Mouse (Mus musculus) hindbrain, embryonic 14.5 days (tissue): ENCODE measurements around the gene Nmral1. TPM values are rescaled to one million over a fixed set of nuclear protein-coding genes. Genes with fewer than 3 reads are reported as not detected.
A peak's percentile ranks its signal among the peaks of the same experiment; 100 is the strongest.
"Not testable (repeated sequence)": the region's sequence is repeated elsewhere in the genome, so short reads cannot be mapped to it uniquely, and the experiment has no call there.

Source experiments
- ATAC-seq: fragments of 200-750 bp; cut with Nextera tagmentation; 2 replicates; pipeline ENCODE4 v1.8.0; 2017; ENCODE audit warnings: moderate number of reproducible peaks, mild to moderate bottlenecking, moderate TSS enrichment, moderate library complexity; ENCODE audit not compliant: low FRiP score
- DNase-seq: peaks from one replicate; pipeline ENCODE4 v3.0.0-alpha.2; 2015; ENCODE audit warnings: low spot score
- H3K27ac ChIP-seq: fragments of 300-500 bp; sonication (generic); 2 replicates; pipeline ENCODE4 v1.5.1; 2014; ENCODE audit warnings: mild to moderate bottlenecking, moderate library complexity
- H3K27me3 ChIP-seq: fragments of 300-500 bp; sonication (generic); 2 replicates; pipeline ENCODE4 v1.6.1; 2014; ENCODE audit warnings: mild to moderate bottlenecking, low read length, mixed read lengths; ENCODE audit not compliant: control insufficient read depth, insufficient read depth
- H3K36me3 ChIP-seq: fragments of 300-500 bp; sonication (generic); replicated peaks from 2 replicates; pipeline ENCODE4 v1.6.1; 2014; ENCODE audit not compliant: control insufficient read depth, insufficient read depth
- H3K4me1 ChIP-seq: fragments of 300-500 bp; sonication (generic); replicated peaks from 2 replicates; pipeline ENCODE4 v1.6.1; 2014; ENCODE audit warnings: antibody characterized with exemption, low read length, mixed read lengths; ENCODE audit not compliant: control insufficient read depth, insufficient read depth
- H3K4me2 ChIP-seq: fragments of 300-500 bp; sonication (generic); replicated peaks from 2 replicates; pipeline ENCODE4 v1.6.1; 2014; ENCODE audit warnings: mild to moderate bottlenecking, moderate library complexity
- H3K4me3 ChIP-seq: fragments of 300-500 bp; sonication (generic); replicated peaks from 2 replicates; pipeline ENCODE4 v1.5.1; 2014; ENCODE audit warnings: mild to moderate bottlenecking, low read length
- H3K9ac ChIP-seq: fragments of 300-500 bp; sonication (generic); 2 replicates; pipeline ENCODE4 v1.6.1; 2014
- H3K9me3 ChIP-seq: fragments of 300-500 bp; sonication (generic); 2 replicates; pipeline ENCODE4 v1.6.1; 2016; ENCODE audit warnings: low read length; ENCODE audit not compliant: control insufficient read depth
- WGBS: fragments of 180-500 bp; shearing (Covaris S2); extraction: QIAGEN DNeasy Blood & Tissue Kit; methylation state at CpG from one replicate; pipeline ENCODE4 v1.1.7; 2014; 5-methylcytosine and 5-hydroxymethylcytosine counted together
- polyA plus RNA-seq: library from polyadenylated mRNA; unstranded; fragments of >200 nt; fragmentation: Nextera tagmentation; extraction: Ambion mirVana; gene quantifications from 2 replicates; pipeline ENCODE4 v1.2.1, GENCODE M21; 2014

Gene Nmral1
- polyA plus RNA-seq, 1 experiment from 2014 or later, result 58.0 TPM

DNA sequence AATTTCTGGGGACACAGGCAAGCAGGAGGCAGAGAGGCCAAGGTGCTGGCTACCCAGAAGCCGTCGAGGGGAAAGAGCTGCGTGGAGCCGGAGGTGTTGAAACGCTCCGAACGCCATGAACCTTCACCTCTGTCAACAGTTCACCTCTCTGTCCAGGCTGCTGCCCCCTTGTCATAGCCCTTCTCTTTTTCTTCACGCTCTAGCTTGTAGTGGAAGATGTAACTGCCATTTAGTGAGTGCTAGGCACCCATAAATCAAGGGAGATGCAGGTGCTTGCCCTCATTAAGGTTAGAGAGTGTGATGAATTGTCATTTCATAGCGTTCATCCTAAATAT is 34.7 kb downstream of the Nmral1 start:
- no peaks in the 10 kb centered on the region for H3K9me3 ChIP-seq
- peaks cover 23% of the 10 kb centered on the region for H3K36me3 ChIP-seq
- peak overlapping the region; percentile 72 for H3K4me3 ChIP-seq
- H3K4me1 ChIP-seq, result peaks cover 12% of the 10 kb centered on the region; the same call in 1 of the 2 replicates
- ATAC-seq, result no peak
- H3K27ac ChIP-seq, result peak overlapping the region; percentile 70
- H3K9ac ChIP-seq, result peak overlapping the region; percentile 90
- H3K27me3 ChIP-seq, result no peaks in the 10 kb centered on the region
- DNase-seq, result no peak
- 2% methylated on average over 9 of the region's 9 CpGs for WGBS
- H3K4me2 ChIP-seq, result peak overlapping the region; percentile 89

DNA sequence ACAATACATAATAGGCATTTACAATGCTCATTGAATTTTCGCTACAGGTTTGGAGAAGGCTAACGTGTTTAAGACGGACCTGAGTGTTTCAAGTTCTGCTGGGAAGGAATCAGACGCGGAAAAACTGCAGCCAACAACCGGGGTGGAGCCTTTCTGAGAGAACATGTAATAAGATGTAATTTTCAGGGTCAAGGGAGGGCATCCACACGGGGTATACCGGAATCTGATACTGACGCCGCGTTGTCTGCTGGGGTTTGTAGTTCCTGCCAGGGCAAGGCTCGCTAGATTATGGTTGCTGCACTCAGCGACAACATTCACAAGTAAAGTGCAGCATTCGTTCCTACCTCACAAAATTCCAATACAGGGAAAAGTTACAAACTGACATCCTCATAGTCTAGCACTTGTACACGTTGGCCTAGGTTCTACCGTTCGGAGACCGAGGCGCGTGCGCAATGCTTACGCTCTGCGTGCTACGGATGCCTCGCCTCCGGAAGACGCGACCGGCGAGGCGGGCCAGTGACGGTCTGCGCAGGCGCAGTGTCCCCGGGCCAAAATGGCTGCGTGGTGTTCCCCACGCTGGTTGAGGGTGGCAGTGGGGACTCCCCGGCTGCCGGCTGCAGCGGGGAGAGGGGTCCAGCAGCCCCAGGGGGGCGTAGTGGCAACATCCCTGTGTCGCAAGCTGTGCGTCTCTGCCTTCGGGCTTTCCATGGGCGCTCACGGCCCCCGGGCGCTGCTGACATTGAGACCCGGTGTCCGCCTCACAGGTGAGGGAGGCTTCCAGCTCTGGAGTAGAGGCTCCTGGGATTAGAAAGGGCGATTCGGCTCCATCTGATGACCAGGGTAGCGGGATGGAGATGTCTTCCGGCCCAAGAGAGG is 35.3 kb downstream of the Nmral1 start:
- no peaks in the 10 kb centered on the region for H3K9me3 ChIP-seq
- peak; percentile 98 for DNase-seq
- ATAC-seq, result peak; percentile 89
- peak overlapping the region; percentile 72 for H3K4me3 ChIP-seq
- no peaks in the 10 kb centered on the region for H3K27me3 ChIP-seq
- H3K36me3 ChIP-seq, result peaks cover 18% of the 10 kb centered on the region
- H3K4me2 ChIP-seq, result peak overlapping the region; percentile 89
- H3K27ac ChIP-seq, result peak overlapping the region; percentile 70
- H3K9ac ChIP-seq, result peak overlapping the region; percentile 90
- WGBS, result under 1% methylated on average over 54 of the region's 54 CpGs
- H3K4me1 ChIP-seq, result peaks cover 16% of the 10 kb centered on the region

DNA sequence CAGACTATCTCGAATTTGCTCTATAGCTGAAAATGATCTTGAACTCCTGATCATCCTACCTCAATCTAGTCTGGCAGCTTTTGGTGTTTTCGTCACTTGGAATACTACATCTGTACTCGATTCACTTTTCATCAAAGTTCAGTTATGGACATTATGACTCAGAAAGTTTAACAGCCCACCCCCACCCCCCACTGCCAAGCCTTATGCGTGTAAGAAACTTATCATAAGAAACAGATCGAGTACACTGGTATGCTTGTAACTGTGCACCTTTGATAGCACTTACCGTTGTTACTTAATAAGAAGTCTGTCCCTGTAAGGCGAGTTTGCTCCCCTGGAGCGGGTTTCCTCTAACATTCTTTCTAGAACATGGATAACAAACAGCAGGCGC is 36.0 kb downstream of the Nmral1 start:
- Histone ChIP-seq H3K4me1 (peaks cover 20% of the 10 kb centered on the region), H3K4me2 (peak overlapping the region; percentile 89), H3K9ac (peak overlapping the region; percentile 90), H3K4me3 (peak overlapping the region; percentile 72), H3K27ac (peak overlapping the region; percentile 70), H3K9me3 (no peaks in the 10 kb centered on the region), H3K36me3 (peaks cover 14% of the 10 kb centered on the region), H3K27me3 (no peaks in the 10 kb centered on the region)
- 36% methylated on average over 9 of the region's 9 CpGs for WGBS
- DNase-seq (no peak), ATAC-seq (no peak)

DNA sequence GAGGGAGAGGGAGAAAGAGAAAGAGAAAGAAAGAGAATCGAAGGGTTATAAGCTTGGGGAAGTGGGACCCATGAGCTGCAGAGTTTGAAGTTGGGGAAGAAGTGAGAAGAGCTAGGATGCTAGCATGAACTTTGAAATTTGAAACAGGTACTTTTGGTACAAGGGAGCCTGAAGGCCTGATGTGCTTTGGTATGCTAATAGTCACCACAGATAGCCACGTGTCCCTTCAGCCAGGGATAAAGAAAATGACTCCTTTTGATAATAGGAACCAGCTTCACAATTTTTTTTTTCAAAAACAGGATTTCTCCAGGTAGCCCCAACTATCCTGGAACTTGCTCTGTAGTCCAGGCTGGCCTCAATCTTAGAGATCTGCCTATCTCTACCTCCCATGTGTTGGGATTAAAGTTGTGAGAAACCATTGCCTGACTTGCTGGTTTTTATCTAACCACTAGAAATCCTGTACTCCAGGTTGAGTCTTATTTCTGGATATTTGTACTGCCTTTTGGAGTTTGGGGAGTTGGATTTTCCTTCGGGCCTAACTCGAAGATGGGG is 36.5 kb downstream of the Nmral1 start:
- Histone ChIP-seq H3K27ac (no peak overlapping the region), H3K4me1 (peaks cover 20% of the 10 kb centered on the region), H3K4me3 (peak overlapping the region; percentile 72; the same call in 1 of the 2 replicates), H3K9me3 (no peaks in the 10 kb centered on the region), H3K9ac (no peak overlapping the region), H3K36me3 (peaks cover 9% of the 10 kb centered on the region), H3K4me2 (peak overlapping the region; percentile 89), H3K27me3 (no peaks in the 10 kb centered on the region)
- DNase-seq (no peak), ATAC-seq (no peak)
- 75% methylated on average over 4 of the region's 4 CpGs for WGBS

DNA sequence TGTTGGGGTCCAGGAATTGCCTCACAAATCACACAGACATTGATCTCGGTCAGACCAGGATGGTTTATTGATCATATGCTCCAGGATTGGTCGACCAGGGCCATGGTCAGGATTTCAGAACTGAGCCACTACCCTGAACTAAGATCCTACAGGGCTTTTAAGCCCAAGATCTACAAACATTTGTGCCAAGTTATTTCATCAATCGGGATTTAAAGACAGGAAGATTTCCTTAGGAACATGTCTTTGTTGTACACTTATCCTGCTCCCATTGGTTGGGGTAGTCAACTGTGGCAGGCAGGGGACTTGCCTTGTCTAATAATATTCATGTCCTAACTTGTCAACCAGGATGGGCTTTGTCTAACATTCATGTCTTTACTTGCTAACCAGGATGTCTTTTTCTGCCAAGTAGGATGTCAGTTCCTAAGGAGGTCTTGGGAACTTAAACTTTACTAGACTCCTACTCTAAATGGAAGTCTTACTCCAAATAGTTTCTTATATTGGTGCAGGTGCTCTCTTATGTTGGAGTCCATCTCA is 38.2 kb downstream of the Nmral1 start:
- ATAC-seq, H3K4me3 ChIP-seq, DNase-seq, H3K9me3 ChIP-seq, H3K27ac ChIP-seq, H3K36me3 ChIP-seq, H3K27me3 ChIP-seq, H3K4me2 ChIP-seq, H3K9ac ChIP-seq: not testable (repeated sequence)
- WGBS, result 88% methylated on average over 3 of the region's 3 CpGs
- peaks cover 20% of the 10 kb centered on the region for H3K4me1 ChIP-seq

DNA sequence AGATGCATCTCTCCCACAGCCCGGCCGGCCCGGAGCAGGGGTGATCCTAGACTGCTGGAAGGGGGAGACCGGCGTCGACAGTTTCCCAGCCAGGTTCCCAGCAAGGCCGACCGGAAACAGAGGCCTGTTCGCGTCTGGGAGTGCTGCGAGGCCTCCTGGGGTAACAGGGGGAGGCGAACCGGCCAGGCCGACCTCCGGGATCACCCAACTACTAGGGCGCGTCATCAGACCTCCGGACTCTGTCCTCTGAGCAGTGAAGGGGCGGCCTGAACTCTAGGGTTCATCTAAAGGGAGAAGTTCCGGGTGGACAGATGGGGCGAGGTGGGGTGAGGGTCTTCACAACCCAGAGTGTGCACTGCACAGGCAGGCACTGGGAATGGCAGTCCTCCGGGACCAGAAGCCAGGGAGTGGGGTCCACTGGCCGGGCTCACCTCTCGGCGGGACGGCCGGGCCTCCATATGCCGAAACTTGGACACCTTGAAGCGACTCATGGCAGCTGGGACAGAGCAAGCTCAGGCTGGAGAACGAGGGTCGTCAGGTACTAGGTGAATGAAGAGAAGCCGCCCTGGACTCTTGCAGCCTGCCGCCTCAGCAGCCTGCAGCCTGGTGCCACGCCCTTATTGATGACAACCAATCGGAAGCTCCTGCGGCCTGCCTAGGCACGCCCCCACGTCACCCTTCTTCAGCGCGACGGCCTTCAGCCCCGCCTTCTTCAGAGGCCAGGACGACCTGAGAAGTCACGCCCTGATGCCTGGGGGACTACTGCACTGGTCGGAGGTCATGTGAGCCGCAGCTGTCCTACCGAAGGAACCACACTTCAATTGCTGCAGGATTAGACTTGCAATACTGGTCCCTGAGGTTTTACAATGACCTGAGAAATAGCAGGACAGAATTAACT is 39.8 kb downstream of the Nmral1 start, which contains the start of gene Coro7:
Coro7 (minus strand) TSS at position 657 of the 898 bp plus-strand sequence.
- under 1% methylated on average over 47 of the region's 47 CpGs for WGBS
- Histone ChIP-seq H3K9me3 (no peaks in the 10 kb centered on the region), H3K9ac (peak within 1 kb of the TSS; percentile 71), H3K27ac (no peak within 1 kb of the TSS), H3K4me1 (peaks cover 9% of the 10 kb centered on the region), H3K4me2 (peak within 1 kb of the TSS; percentile 95), H3K27me3 (no peaks in the 10 kb centered on the region), H3K36me3 (peaks cover 18% of the 10 kb centered on the region), H3K4me3 (peak within 1 kb of the TSS; percentile 67)
- peak; percentile 84 for DNase-seq
- ATAC-seq, result peak; percentile 91

DNA sequence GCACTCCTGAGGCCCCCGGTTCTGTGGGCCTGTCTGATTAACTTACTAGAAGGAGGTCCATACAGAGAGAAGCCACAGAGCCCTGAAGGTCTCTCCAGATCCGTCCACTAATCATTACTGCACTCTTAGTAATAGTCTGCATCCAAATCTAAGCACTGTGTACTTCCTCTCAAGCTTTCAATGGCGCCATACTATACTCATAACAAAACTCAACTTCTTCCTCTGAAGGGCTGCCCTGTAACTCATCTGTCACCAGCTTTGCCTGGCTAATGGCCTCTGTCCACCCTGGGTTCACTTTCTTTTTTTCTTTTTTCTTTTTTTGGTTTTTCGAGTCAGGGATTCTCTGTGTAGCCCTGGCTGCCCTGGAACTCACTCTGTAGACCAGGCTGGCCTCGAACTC is 41.1 kb downstream of the Nmral1 start:
- H3K4me1 ChIP-seq, result peaks cover 8% of the 10 kb centered on the region
- no peak overlapping the region for H3K27ac ChIP-seq
- no peaks in the 10 kb centered on the region for H3K9me3 ChIP-seq
- WGBS, result 83% methylated on average over 5 of the region's 5 CpGs
- H3K9ac ChIP-seq, result no peak overlapping the region
- no peaks in the 10 kb centered on the region for H3K27me3 ChIP-seq
- peaks cover 23% of the 10 kb centered on the region for H3K36me3 ChIP-seq
- DNase-seq, result no peak
- H3K4me2 ChIP-seq, result peak overlapping the region; percentile 95
- no peak overlapping the region for H3K4me3 ChIP-seq
- ATAC-seq, result no peak

DNA sequence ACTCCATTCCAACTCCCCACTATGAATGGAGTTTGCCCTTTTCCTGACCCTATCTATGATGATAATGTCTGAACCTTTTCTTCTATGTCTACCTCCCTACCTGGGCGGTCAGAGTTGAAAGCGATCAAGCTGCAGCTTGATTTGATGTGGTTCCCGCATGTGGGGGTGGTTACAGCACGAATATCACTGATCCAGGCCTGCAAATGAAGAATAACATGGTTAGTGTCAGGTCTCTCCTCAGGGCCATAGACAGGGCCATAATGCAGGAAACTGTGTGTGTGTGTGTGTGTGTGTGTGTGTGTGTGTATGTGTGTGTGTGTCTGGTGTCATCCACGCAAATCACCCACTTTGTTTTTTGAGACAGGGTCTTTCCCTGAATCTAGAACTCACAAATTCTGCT is 42.3 kb downstream of the Nmral1 start:
- Histone ChIP-seq H3K9me3 (no peaks in the 10 kb centered on the region), H3K27me3 (no peaks in the 10 kb centered on the region), H3K36me3 (peaks cover 33% of the 10 kb centered on the region), H3K27ac (no peak overlapping the region), H3K4me1 (peaks cover 8% of the 10 kb centered on the region), H3K4me2 (no peak overlapping the region), H3K4me3 (no peak overlapping the region), H3K9ac (no peak overlapping the region)
- DNase-seq, result no peak
- no peak for ATAC-seq
- WGBS, result 96% methylated on average over 5 of the region's 5 CpGs

DNA sequence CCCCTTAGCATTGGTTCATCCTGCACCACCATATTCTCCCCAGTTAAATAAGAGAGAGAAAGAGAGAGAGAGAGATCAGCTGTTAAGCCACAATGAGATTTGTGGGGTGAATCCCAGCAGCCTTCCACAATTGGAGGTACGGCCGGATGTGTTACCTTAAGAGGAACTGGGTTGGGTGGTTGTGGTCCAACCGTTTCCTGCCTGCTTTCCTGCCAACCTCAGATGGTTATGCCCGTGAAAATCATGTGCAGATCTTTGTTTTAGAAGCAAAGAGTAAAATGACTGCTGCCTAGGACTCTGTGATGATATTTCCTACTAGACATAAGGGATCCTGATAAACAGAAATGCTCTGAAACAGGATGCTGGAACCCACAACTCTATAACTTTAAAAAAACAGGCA is 45.1 kb downstream of the Nmral1 start:
- Histone ChIP-seq H3K36me3 (peaks cover 47% of the 10 kb centered on the region), H3K9me3 (no peaks in the 10 kb centered on the region), H3K9ac (no peak overlapping the region), H3K4me1 (peaks cover 7% of the 10 kb centered on the region), H3K27me3 (no peaks in the 10 kb centered on the region), H3K4me3 (no peak overlapping the region), H3K27ac (no peak overlapping the region), H3K4me2 (no peak overlapping the region)
- WGBS, result 84% methylated on average over 4 of the region's 4 CpGs
- ATAC-seq, result no peak
- DNase-seq, result no peak
